Comparison of ENCODE assay signal across 10 mouse cellular contexts in the genomic region with DNA sequence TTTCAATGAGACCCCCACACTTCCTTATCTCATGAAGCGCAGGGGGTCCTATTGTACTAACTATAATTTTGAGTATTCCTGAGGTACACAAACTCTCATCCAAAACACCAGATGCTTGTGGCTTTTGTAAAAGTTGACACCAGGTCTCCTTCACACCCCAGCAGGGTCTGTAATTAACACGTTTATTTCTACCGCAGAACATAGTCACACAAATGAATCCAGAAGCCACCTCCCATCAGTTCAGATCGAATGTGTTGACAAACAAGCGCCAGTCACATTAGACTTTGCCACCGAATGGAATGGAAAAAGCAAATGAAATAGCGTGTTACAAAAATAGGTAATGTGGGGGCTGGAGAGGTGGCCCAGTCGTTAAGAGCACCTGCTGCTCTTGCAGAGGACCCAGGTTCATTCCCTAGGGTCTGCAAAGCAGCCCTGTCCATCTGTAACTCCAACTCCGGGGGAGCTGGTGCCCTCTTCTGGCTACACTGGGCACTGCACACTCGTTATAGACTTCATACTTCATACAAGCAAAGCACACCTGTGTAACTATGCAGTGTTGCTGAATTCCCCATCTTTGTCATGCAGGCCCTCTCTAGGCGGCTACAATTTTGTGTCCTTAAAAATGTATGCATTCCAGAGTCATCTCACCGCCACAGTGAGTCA. TPM values are rescaled to one million over a fixed set of nuclear protein-coding genes. Genes with fewer than 3 reads are reported as not detected.
DNase-seq lines count a peak whose midpoint lies in the region; ATAC-seq and TF ChIP-seq lines count a peak whose summit lies in the region.
"Had no signal": no experiment of that assay in that cellular context is flagged by ENCODE, and none has a peak within 500 bp of the region (broad histone marks: within the 10 kb centered on the region; RNA-seq: fewer than 3 reads in every experiment).

No protein-coding gene starts in this region.

- 0 out of 2 replicates have a peak, but pooled peaks have one; percentile 26 for TF ChIP-seq CTCF in cerebellum, adult 2 months (IDR thresholded peaks at IDR 0.05; ENCODE audit: borderline replicate concordance, insufficient read depth, low read depth, low read length)

- no peak overlapping the region for H3K27ac ChIP-seq in cerebellum, adult 2 months (ENCODE audit: insufficient read depth, low read length)
- no peak overlapping the region for H3K27ac ChIP-seq in limb, embryonic 11.5 days (replicated peaks; ENCODE audit: low read depth, low read length)
- H3K27ac ChIP-seq: heart, embryonic 10.5 days; limb, embryonic 13.5 days had no signal

- no peak for DNase-seq in cerebellum, adult 2 months
- no peak for DNase-seq in cerebellum, adult 9-11 months
- DNase-seq in layer of hippocampus, adult 11-12 months (ENCODE audit: low spot score) = peak; percentile 8
- DNase-seq in layer of hippocampus, adult 9-11 months = no peak
- DNase-seq in ES-CJ7 (ENCODE audit: low read depth, low spot score) = peak; percentile 71
- DNase-seq in limb, embryonic 11.5 days (ENCODE audit: low spot score) = peak; percentile 53
- no peak for DNase-seq in gastrocnemius, postnatal 14 days
- DNase-seq in yolk sac, embryonic 10.5 days (ENCODE audit: low spot score) = no peak

- ATAC-seq in limb, embryonic 11.5 days (ENCODE audit: insufficient number of reproducible peaks, low FRiP score, low TSS enrichment, low read depth) = no peak

- no peak overlapping the region for H3K4me3 ChIP-seq in cerebellum, adult 2 months (replicated peaks; ENCODE audit: insufficient read depth, low read depth, low read length)
- H3K4me3 ChIP-seq in limb, embryonic 11.5 days (ENCODE audit: low read depth, low read length) = no peak overlapping the region
- H3K4me3 ChIP-seq: heart, embryonic 10.5 days; limb, embryonic 13.5 days had no signal

- 73% methylated on average over 12 of the region's 12 CpGs for WGBS in cerebellum, adult 2 months
- 77% methylated on average over 12 of the region's 12 CpGs for WGBS in limb, embryonic 11.5 days

- TF ChIP-seq POLR2A in cerebellum, adult 2 months (IDR thresholded peaks at IDR 0.05; ENCODE audit: borderline replicate concordance, insufficient read depth, low read length) = no peak

- intact Hi-C loops in gastrocnemius, postnatal 14 days (cut with DNase I; ENCODE audit: low total_unique reads) = loop anchor here (10.0 kb wide), 1 partner anchor 56 kb away; no protein-coding TSS in a partner anchor

- no peaks in the 10 kb centered on the region for H3K9me3 ChIP-seq in limb, embryonic 11.5 days (ENCODE audit: control insufficient read depth, low read length)
- H3K9me3 ChIP-seq: heart, embryonic 10.5 days; limb, embryonic 13.5 days had no signal

- no peak overlapping the region for H3K9ac ChIP-seq in limb, embryonic 11.5 days (ENCODE audit: low read length)
- H3K9ac ChIP-seq: limb, embryonic 13.5 days had no signal

- H3K4me1 ChIP-seq in cerebellum, adult 2 months (ENCODE audit: control insufficient read depth, insufficient read depth, low read length) = no peaks in the 10 kb centered on the region
- no peaks in the 10 kb centered on the region for H3K4me1 ChIP-seq in limb, embryonic 11.5 days (ENCODE audit: control insufficient read depth, insufficient read depth, low read length)

- H3K36me3 ChIP-seq in limb, embryonic 11.5 days (ENCODE audit: control insufficient read depth, insufficient read depth, low read length) = no peaks in the 10 kb centered on the region
- H3K36me3 ChIP-seq: heart, embryonic 10.5 days; limb, embryonic 13.5 days had no signal

- H3K27me3 ChIP-seq in cerebellum, adult 2 months (ENCODE audit: control insufficient read depth, insufficient read depth, low read length) = no peaks in the 10 kb centered on the region
- H3K27me3 ChIP-seq in limb, embryonic 11.5 days (ENCODE audit: control insufficient read depth, insufficient read depth, low read length) = no peaks in the 10 kb centered on the region

- H3K4me2 ChIP-seq in limb, embryonic 11.5 days (ENCODE audit: low read depth, severe bottlenecking) = no peak overlapping the region
- H3K4me2 ChIP-seq: limb, embryonic 13.5 days had no signal

RNA-seq across cellular contexts. Expression of a gene that starts 3.9 kb away (rescaled TPM):
- polyA plus RNA-seq in cerebellum, adult 2 months (2012; rRNA removed) = 50.4 and 59.4 TPM in 2 replicates
- polyA plus RNA-seq in limb, embryonic 11.5 days (2014; fragmentation: Nextera tagmentation; extraction: Ambion mirVana) = 8.3 and 8.6 TPM in 2 replicates
- 10 to 100 TPM; 10.6 to 11.3 TPM for total RNA-seq in gastrocnemius, postnatal 14 days (2021)

Comparison
In these comparisons a context has a peak if more than half of its experiments do, and no peak if none do; other contexts are left out.
1. DNase-seq: peak in layer of hippocampus, adult 11-12 months (single experiment), ES-CJ7 (single experiment) and limb, embryonic 11.5 days (single experiment); none in cerebellum, adult 2 months (0 of 2), cerebellum, adult 9-11 months (single experiment), layer of hippocampus, adult 9-11 months (single experiment), gastrocnemius, postnatal 14 days (single experiment) and yolk sac, embryonic 10.5 days (single experiment).